Mouse (Mus musculus) cerebellum, postnatal 4 days (tissue): Measurements from ENCODE around the gene Atp5g1.

ENCODE experiments used
- DNase-seq, 2 experiments: peaks; one replicate each; pipeline ENCODE4 v3.0.0; 2022; ENCODE audit warnings: low spot score in 2 of 2, mixed read lengths in 1 of 2

Atp5g1 gene

DNA sequence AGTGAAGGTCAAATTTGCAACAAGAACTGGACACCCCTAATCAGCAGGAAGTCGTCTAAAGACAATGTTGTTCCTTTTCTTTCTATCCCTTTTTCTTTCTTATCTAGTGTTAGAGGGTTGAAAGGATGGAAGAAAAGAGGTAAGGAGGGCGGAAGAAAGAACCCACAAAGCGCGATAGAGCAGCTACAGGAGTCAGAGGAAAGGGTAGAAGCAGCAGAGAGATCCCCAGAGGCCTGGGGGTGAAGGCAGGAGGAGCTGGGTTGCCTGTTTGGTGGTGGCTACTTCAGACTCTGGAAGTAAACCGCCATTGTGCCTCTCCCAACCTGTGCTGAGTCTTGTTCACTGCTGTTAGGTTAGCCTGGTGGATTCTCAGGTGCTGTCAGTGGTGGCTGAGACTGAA lies 47.3 kb downstream of the Atp5g1 start:
- DNase-seq, result no peak

DNA sequence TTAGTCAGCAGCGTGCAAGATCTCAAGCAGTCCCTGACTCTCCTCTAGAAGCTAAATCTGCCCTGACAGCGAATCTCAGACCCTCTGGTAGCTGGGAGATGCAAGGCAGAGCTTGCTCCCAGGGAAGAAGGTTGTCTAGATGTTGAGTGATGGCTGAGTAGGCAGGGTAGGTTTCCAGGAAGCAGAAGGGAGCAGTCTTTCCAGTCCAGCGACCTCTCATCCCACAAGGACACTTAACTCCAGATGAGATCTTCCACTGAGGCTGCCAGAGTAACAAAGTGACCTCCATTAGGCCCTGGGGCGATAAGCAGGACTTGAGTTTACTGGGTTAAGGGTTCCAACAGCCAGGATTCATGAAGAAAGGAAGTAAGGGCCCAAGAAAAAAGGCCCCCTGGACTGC lies 54.8 kb downstream of the Atp5g1 start:
- DNase-seq, result no peak
